Mouse (Mus musculus) CH12.LX (cell line): ENCODE results near the gene Atp6v1g3. TPM values are rescaled to one million over a fixed set of nuclear protein-coding genes. Genes with fewer than 3 reads are reported as not detected.

ENCODE experiments used
- DNase-seq: peaks from one replicate; pipeline ENCODE4 v3.0.0-alpha.2; 2013; ENCODE audit errors: extremely low read depth
- H3K27ac ChIP-seq: 2 replicates; pipeline ENCODE4 v1.5.1; 2012; ENCODE audit warnings: low read depth, mild to moderate bottlenecking, control low read depth, moderate library complexity; ENCODE audit not compliant: insufficient read depth
- H3K27me3 ChIP-seq: replicated peaks from 2 replicates; pipeline ENCODE3; 2012; ENCODE audit warnings: inconsistent platforms
- H3K36me3 ChIP-seq, 2 experiments: replicated peaks in 1 of 2; 2 replicates each; pipeline versions ENCODE3 to v1.6.1; 2012; ENCODE audit warnings: inconsistent platforms in 1 of 2, low read length in 1 of 2, mild to moderate bottlenecking in 1 of 2, mixed read lengths in 1 of 2, moderate library complexity in 1 of 2; ENCODE audit not compliant: control insufficient read depth in 1 of 2, insufficient read depth in 1 of 2
- H3K4me1 ChIP-seq, 2 experiments: 2 replicates each; pipeline ENCODE4 v1.6.1; 2012; ENCODE audit warnings: inconsistent platforms in 1 of 2, moderate library complexity in 1 of 2; ENCODE audit not compliant: insufficient read depth in 2 of 2, control insufficient read depth in 1 of 2
- H3K4me2 ChIP-seq: 2 replicates; pipeline ENCODE4 v1.6.1; 2012; ENCODE audit warnings: low read depth, mild to moderate bottlenecking, control low read depth; ENCODE audit not compliant: poor library complexity, insufficient read depth, severe bottlenecking
- H3K4me3 ChIP-seq, 3 experiments: fragments of 150-350 bp in 1 of 3; sonication (generic) in 1 of 3; replicated peaks in 1 of 3; 2 replicates each; pipeline versions ENCODE3 to v1.5.1; 2011 to 2012; ENCODE audit warnings: low read depth in 2 of 3, low read length in 2 of 3, mild to moderate bottlenecking in 2 of 3, moderate library complexity in 2 of 3, control low read depth in 1 of 3, improper control_type of control experiment in 1 of 3, inconsistent platforms in 1 of 3, mixed read lengths in 1 of 3; ENCODE audit not compliant: poor library complexity in 1 of 3
- H3K79me2 ChIP-seq: replicated peaks from 2 replicates; pipeline ENCODE4 v1.6.1; 2012; ENCODE audit warnings: mild to moderate bottlenecking, moderate library complexity; ENCODE audit not compliant: control insufficient read depth, poor library complexity, insufficient read depth, severe bottlenecking; ENCODE audit errors: extremely low read depth
- H3K9ac ChIP-seq: 2 replicates; pipeline ENCODE4 v1.6.1; 2012; ENCODE audit warnings: low read depth, mild to moderate bottlenecking, control low read depth, moderate library complexity; ENCODE audit not compliant: insufficient read depth
- H3K9me3 ChIP-seq: replicated peaks from 2 replicates; pipeline ENCODE3; 2012; ENCODE audit warnings: low read length, inconsistent platforms, mixed read lengths
- CTCF ChIP-seq, 2 experiments: IDR thresholded peaks in 1 of 2; conservative IDR thresholded peaks in 1 of 2; 2 replicates each; pipeline ENCODE4 v1.5.1; 2011 to 2012; ENCODE audit warnings: low read depth in 2 of 2, low read length in 2 of 2, improper control_type of control experiment in 1 of 2, inconsistent platforms in 1 of 2, mild to moderate bottlenecking in 1 of 2, moderate library complexity in 1 of 2
- HCFC1 ChIP-seq: IDR thresholded peaks from 2 replicates; pipeline ENCODE4 v1.6.1; 2012; ENCODE audit warnings: low read depth, mild to moderate bottlenecking, inconsistent platforms, low read length, improper control_type of control experiment
- JUN ChIP-seq: IDR thresholded peaks from 2 replicates; pipeline ENCODE4 v1.6.1; 2011; ENCODE audit warnings: low read depth, mild to moderate bottlenecking, low read length, improper control_type of control experiment, moderate library complexity; ENCODE audit not compliant: insufficient read depth
- JUND ChIP-seq: conservative IDR thresholded peaks from 2 replicates; pipeline ENCODE4 v1.6.1; 2011; ENCODE audit warnings: low read depth, low read length, improper control_type of control experiment
- KAT2A ChIP-seq: IDR thresholded peaks from 2 replicates; pipeline ENCODE4 v1.6.1; 2012; ENCODE audit warnings: low read length, improper control_type of control experiment, inconsistent platforms; ENCODE audit not compliant: insufficient replicate concordance
- MAZ ChIP-seq: IDR thresholded peaks from 2 replicates; pipeline ENCODE4 v1.6.1; 2012; ENCODE audit warnings: low read depth, mild to moderate bottlenecking, inconsistent platforms, low read length, improper control_type of control experiment, moderate library complexity
- MXI1 ChIP-seq: IDR thresholded peaks from 2 replicates; pipeline ENCODE4 v1.6.1; 2011; ENCODE audit warnings: mild to moderate bottlenecking, low read depth, low read length, improper control_type of control experiment
- NRF1 ChIP-seq: IDR thresholded peaks from 2 replicates; pipeline ENCODE4 v1.6.1; 2014; ENCODE audit warnings: low read depth, mild to moderate bottlenecking, inconsistent platforms, low read length, improper control_type of control experiment, moderate library complexity
- RAD21 ChIP-seq: IDR thresholded peaks from 2 replicates; pipeline ENCODE4 v1.6.1; 2011; ENCODE audit warnings: low read depth, mild to moderate bottlenecking, low read length, improper control_type of control experiment, moderate library complexity
- SMC3 ChIP-seq: IDR thresholded peaks from 2 replicates; pipeline ENCODE4 v1.6.1; 2011; ENCODE audit warnings: low read depth, low read length, improper control_type of control experiment
- TBP ChIP-seq: conservative IDR thresholded peaks from 2 replicates; pipeline ENCODE4 v1.6.1; 2011; ENCODE audit warnings: low read depth, low read length, improper control_type of control experiment
- TCF12 ChIP-seq: IDR thresholded peaks from 2 replicates; pipeline ENCODE4 v1.6.1; 2014; ENCODE audit warnings: low read depth, mild to moderate bottlenecking, inconsistent platforms, low read length, improper control_type of control experiment
- UBTF ChIP-seq: IDR thresholded peaks from 2 replicates; pipeline ENCODE4 v1.6.1; 2012; ENCODE audit warnings: low read depth, mild to moderate bottlenecking, inconsistent platforms, low read length, improper control_type of control experiment, moderate library complexity
- USF2 ChIP-seq: conservative IDR thresholded peaks from 2 replicates; pipeline ENCODE4 v1.6.1; 2011; ENCODE audit warnings: low read depth, low read length, improper control_type of control experiment
- ZKSCAN1 ChIP-seq: IDR thresholded peaks from 2 replicates; pipeline ENCODE4 v1.6.1; 2012; ENCODE audit warnings: low read depth, inconsistent platforms, low read length, improper control_type of control experiment, borderline replicate concordance
- ZMIZ1 ChIP-seq: IDR thresholded peaks from 2 replicates; pipeline ENCODE4 v1.6.1; 2012; ENCODE audit warnings: low read depth, mild to moderate bottlenecking, inconsistent platforms, low read length, improper control_type of control experiment
- dilution Hi-C: fragments of 300-500 bp; cut with MboI; formaldehyde crosslinking; loops from 2 replicates; pipeline ENCODE4 v1.14.3; 2020; ENCODE audit warnings: low sequenced_read_pairs; ENCODE audit not compliant: extremely low pct_unique_long_range_greater_than_20kb, extremely low pct_ligation_motif_present
- in situ Hi-C: fragments of 300-500 bp; cut with MboI; formaldehyde crosslinking; loops from 3 replicates; pipeline ENCODE4 v1.14.3; 2019; ENCODE audit warnings: low sequenced_read_pairs, low pct_ligation_motif_present, low pct_unique_long_range_greater_than_20kb, mixed read lengths
- polyA plus RNA-seq: library from polyadenylated mRNA; unstranded; fragments of >175 nt; gene quantifications from 2 replicates; pipeline ENCODE4 v1.2.1, GENCODE M21; 2012; ENCODE audit warnings: low read depth; ENCODE audit not compliant: insufficient read length
- total RNA-seq, 2 experiments: library from RNA; depleted of rRNA; stranded (reverse); fragments of 300-350 nt in 1 of 2; fragments of >200 nt in 1 of 2; gene quantifications; 2 replicates each; pipeline ENCODE4 v1.2.3; 2012 to 2014

Atp6v1g3 gene
- total and polyA plus RNA-seq, 3 experiments = not detected

GRCm38 (mm10) chr1:138256172-138256789 lies 17.3 kb upstream of the Atp6v1g3 start:
- H3K79me2 ChIP-seq = no peaks in the 10 kb centered on the region
- dilution Hi-C loops = no loop called here
- H3K4me1 ChIP-seq = peaks cover 0 to 4% of the 10 kb centered on the region in 2 experiments; a peak in 2 of 4 replicates
- no peak overlapping the region for H3K4me3 ChIP-seq
- TF ChIP-seq KAT2A (no peak), HCFC1 (no peak), NRF1 (no peak), USF2 (no peak), MXI1 (no peak), MAZ (no peak), SMC3 (no peak), JUND (no peak), TBP (no peak), RAD21 (no peak), UBTF (no peak), CTCF (conservative IDR thresholded peaks at IDR 0.05 in 1 of 2, IDR thresholded peaks at IDR 0.05 in 1 of 2; ENCODE audit: low read depth in 2 of 2, low read length in 2 of 2) (no peak), TCF12 (no peak), ZKSCAN1 (no peak), ZMIZ1 (no peak)
- TF ChIP-seq, all 38 proteins: peak for 0
- no peak overlapping the region for H3K9ac ChIP-seq
- in situ Hi-C loops = no loop called here
- no peak overlapping the region for H3K27ac ChIP-seq
- H3K9me3 ChIP-seq = no peaks in the 10 kb centered on the region
- H3K36me3 ChIP-seq = no peaks in the 10 kb centered on the region
- no peak for DNase-seq
- H3K4me2 ChIP-seq = no peak overlapping the region
- no peaks in the 10 kb centered on the region for H3K27me3 ChIP-seq

- Histone ChIP-seq H3K27ac (no peak overlapping the region), H3K9ac (no peak overlapping the region), H3K27me3 (no peaks in the 10 kb centered on the region), H3K4me2 (no peak overlapping the region), H3K9me3 (no peaks in the 10 kb centered on the region), H3K4me3 (no peak overlapping the region), H3K79me2 (no peaks in the 10 kb centered on the region), H3K36me3 (no peaks in the 10 kb centered on the region), H3K4me1 (peaks cover 0 to 22% of the 10 kb centered on the region in 2 experiments; a peak in 2 of 4 replicates)
- in situ Hi-C loops (no loop called here), dilution Hi-C loops (no loop called here)
- DNase-seq = no peak
- TF ChIP-seq ZKSCAN1 (no peak), JUN (0 out of 2 replicates have a peak, but pooled peaks have one; percentile 3)
Measured at GRCm38 (mm10) chr1:138258758-138259157, 14.8 kb upstream of the Atp6v1g3 start.
